Mouse (Mus musculus): Measurements from ENCODE around the gene G6pc. TPM values are rescaled to one million over a fixed set of nuclear protein-coding genes. Genes with fewer than 3 reads are reported as not detected.

Gene G6pc
- polyA plus RNA-seq, 1 experiment from 2014 or later = not detected

DNA sequence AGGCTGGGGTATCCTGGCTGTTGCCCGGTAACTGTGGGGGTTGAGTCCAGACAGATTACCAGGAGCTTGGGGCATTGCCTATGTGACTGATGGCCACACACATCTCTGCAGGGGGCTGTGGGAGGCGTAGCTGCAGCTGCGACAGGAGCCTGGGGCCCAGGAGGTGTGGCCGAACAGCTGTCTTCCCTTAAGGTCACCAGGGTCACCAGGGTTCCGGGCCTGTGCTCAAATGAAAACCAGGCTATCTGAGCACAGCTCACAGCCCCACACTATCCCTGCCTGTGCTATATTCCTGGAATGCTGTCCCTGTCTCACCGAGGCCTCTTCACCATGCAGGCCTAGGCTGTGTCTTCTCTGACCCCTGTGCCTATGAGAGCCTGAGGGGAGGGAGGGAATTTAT, 32.8 kb upstream of the G6pc start:
- no peak overlapping the region for H3K4me3 ChIP-seq (replicated peaks)
- H3K9ac ChIP-seq = no peak overlapping the region

GRCm38 (mm10) chr11:101335685-101336084, 31.7 kb upstream of the G6pc start:
- H3K27ac ChIP-seq (replicated peaks) = no peak overlapping the region
- no peaks in the 10 kb centered on the region for H3K9me3 ChIP-seq (replicated peaks)
- no peaks in the 10 kb centered on the region for H3K36me3 ChIP-seq (replicated peaks)
- no peak for ATAC-seq (ENCODE audit: insufficient read depth)
- no peak overlapping the region for H3K4me2 ChIP-seq
- 76% methylated on average over 9 of the region's 9 CpGs for WGBS (ENCODE audit: insufficient replicate concordance)
- H3K27me3 ChIP-seq = peaks cover 6% of the 10 kb centered on the region; the same call in 1 of the 2 replicates
- no peak overlapping the region for H3K4me3 ChIP-seq (replicated peaks)
- peaks cover 23% of the 10 kb centered on the region for H3K4me1 ChIP-seq (replicated peaks)
- H3K9ac ChIP-seq = no peak overlapping the region

More for the DNA sequence above, 32.8 kb upstream of the G6pc start:
- no peak for ATAC-seq (ENCODE audit: insufficient read depth)
- Histone ChIP-seq H3K9me3 (replicated peaks) (no peaks in the 10 kb centered on the region), H3K4me2 (no peak overlapping the region), H3K27ac (replicated peaks) (no peak overlapping the region), H3K36me3 (replicated peaks) (no peaks in the 10 kb centered on the region), H3K4me1 (replicated peaks) (peaks cover 23% of the 10 kb centered on the region), H3K27me3 (peaks cover 6% of the 10 kb centered on the region; the same call in 1 of the 2 replicates)
- 33% methylated on average over 6 of the region's 6 CpGs for WGBS (ENCODE audit: insufficient replicate concordance)

- 9% methylated on average over 9 of the region's 9 CpGs for WGBS (ENCODE audit: insufficient replicate concordance)
- no peak overlapping the region for H3K27ac ChIP-seq (replicated peaks)
- H3K9ac ChIP-seq = no peak overlapping the region
Observed at GRCm38 (mm10) chr11:101338123-101338760, 29.1 kb upstream of the G6pc start.

DNA sequence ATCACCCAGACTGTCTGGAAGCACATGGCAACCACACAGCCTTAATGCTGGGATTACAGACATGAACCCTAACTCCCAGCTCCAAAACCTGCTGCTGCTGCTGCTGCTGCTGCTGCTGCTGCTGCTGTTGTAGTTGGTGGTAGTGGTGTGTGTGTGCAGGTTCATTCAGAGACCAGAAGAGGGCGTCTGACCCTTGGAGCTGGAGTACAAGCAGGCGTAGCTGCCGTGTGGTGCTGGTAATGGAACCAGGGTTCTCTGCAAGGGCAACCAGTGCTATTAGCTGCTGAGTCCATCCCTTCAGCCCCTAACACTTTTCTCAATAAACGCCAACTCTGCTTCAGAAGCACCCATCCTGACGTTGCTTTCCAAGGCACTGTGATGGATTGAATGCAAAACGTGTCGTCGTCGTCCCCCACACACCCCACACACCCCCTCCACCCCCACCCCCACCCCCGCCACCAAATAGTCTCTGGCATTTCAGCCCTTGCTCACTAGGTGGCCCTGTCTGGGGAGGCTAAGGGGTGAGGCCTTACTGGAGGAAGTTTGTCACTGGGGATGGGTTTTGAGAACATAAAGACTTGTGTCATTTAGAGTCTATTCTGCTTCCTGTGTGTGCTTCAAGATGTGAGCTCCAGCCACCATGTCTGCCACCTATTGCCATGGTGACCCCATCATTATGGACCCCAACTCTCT, 20.1 kb upstream of the G6pc start:
- Histone ChIP-seq H3K9me3 (replicated peaks) (no peaks in the 10 kb centered on the region), H3K4me3 (replicated peaks) (no peak overlapping the region), H3K4me2 (no peak overlapping the region), H3K27ac (replicated peaks) (no peak overlapping the region), H3K27me3 (peaks cover 8% of the 10 kb centered on the region; the same call in 1 of the 2 replicates), H3K4me1 (replicated peaks) (no peaks in the 10 kb centered on the region), H3K36me3 (replicated peaks) (no peaks in the 10 kb centered on the region), H3K9ac (no peak overlapping the region)
- no peak for ATAC-seq (ENCODE audit: insufficient read depth)
- 70% methylated on average over 10 of the region's 10 CpGs for WGBS (ENCODE audit: insufficient replicate concordance)

More at GRCm38 (mm10) chr11:101338123-101338760, 29.1 kb upstream of the G6pc start:
- Histone ChIP-seq H3K4me3 (replicated peaks) (peak overlapping the region; percentile 22), H3K27me3 (peaks cover 6% of the 10 kb centered on the region; the same call in 1 of the 2 replicates), H3K36me3 (replicated peaks) (no peaks in the 10 kb centered on the region), H3K4me2 (peak overlapping the region; percentile 58), H3K9me3 (replicated peaks) (no peaks in the 10 kb centered on the region), H3K4me1 (replicated peaks) (peaks cover 23% of the 10 kb centered on the region)
- ATAC-seq (ENCODE audit: insufficient read depth) = peak; percentile 85

DNA sequence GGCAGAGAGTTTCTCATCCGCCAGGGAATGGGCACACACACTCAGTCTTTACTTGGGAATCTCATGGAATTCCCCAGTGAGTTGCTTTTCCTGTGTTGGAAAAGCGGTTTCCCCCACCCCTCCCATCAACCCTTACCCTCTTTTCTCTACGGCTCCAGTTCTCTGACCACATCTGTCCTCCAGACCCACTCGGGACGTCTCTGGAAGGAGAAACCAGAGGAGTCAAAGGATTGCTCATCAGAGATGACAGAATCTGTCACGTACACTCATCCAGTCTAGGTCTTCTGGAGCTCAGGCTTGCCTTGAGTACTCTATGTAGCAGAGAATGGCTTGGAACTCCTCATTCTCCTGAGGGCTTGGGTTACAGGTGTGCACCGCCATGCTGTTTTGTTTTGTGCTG, 18.6 kb upstream of the G6pc start:
- WGBS (ENCODE audit: insufficient replicate concordance) = 60% methylated on average over 7 of the region's 7 CpGs
- ATAC-seq (ENCODE audit: insufficient read depth) = no peak

GRCm38 (mm10) chr11:101349216-101349615, 18.1 kb upstream of the G6pc start:
- H3K9ac ChIP-seq = no peak overlapping the region
- 47% methylated on average over 3 of the region's 3 CpGs for WGBS (ENCODE audit: insufficient replicate concordance)
- H3K27me3 ChIP-seq = peaks cover 1% of the 10 kb centered on the region; the same call in 1 of the 2 replicates
- no peaks in the 10 kb centered on the region for H3K36me3 ChIP-seq (replicated peaks)
- H3K27ac ChIP-seq (replicated peaks) = no peak overlapping the region
- no peaks in the 10 kb centered on the region for H3K9me3 ChIP-seq (replicated peaks)
- H3K4me1 ChIP-seq (replicated peaks) = no peaks in the 10 kb centered on the region
- no peak for ATAC-seq (ENCODE audit: insufficient read depth)
- H3K4me2 ChIP-seq = no peak overlapping the region
- no peak overlapping the region for H3K4me3 ChIP-seq (replicated peaks)

More for the DNA sequence above, 18.6 kb upstream of the G6pc start:
- H3K4me3 ChIP-seq (replicated peaks) = no peak overlapping the region
- peaks cover 5% of the 10 kb centered on the region; the same call in 1 of the 2 replicates for H3K27me3 ChIP-seq
- H3K36me3 ChIP-seq (replicated peaks) = no peaks in the 10 kb centered on the region
- no peaks in the 10 kb centered on the region for H3K9me3 ChIP-seq (replicated peaks)
- no peak overlapping the region for H3K9ac ChIP-seq
- H3K4me1 ChIP-seq (replicated peaks) = no peaks in the 10 kb centered on the region
- no peak overlapping the region for H3K27ac ChIP-seq (replicated peaks)
- no peak overlapping the region for H3K4me2 ChIP-seq

DNA sequence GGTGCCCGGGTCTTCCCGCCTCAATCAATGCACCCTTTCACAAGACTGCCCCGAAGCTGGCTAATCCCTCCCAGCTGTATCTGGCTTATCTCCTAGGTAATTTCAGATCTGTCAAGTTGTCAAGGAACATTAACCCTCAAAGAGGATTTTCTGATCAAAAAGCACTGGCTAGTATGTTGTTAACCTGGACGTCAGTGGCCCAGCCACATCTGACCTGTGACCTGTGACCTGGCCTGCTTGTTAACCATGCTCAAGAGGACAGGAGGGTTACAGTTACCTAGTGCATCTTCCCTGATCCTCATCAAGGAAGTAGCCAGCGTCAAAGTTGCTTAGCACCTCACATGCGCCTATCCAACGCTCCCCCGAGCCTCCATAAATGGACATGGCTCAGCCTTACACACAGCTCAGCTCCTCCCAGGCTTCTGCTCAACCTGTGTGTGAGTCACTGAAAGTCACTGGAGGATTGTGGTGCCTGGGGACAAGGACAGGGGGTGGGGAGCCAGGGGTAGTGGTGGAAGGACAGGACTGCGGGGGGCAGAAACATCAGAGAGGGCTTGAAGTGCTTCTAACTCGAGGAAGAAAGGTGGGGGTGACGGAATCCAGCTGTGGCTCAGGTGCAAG, 16.2 kb upstream of the G6pc start:
- Histone ChIP-seq H3K9me3 (replicated peaks) (no peaks in the 10 kb centered on the region), H3K36me3 (replicated peaks) (no peaks in the 10 kb centered on the region), H3K27ac (replicated peaks) (no peak overlapping the region), H3K4me2 (no peak overlapping the region), H3K27me3 (no peaks in the 10 kb centered on the region; the same call in 1 of the 2 replicates), H3K4me3 (replicated peaks) (no peak overlapping the region), H3K4me1 (replicated peaks) (no peaks in the 10 kb centered on the region), H3K9ac (no peak overlapping the region)
- WGBS (ENCODE audit: insufficient replicate concordance) = 56% methylated on average over 11 of the region's 11 CpGs
- no peak for ATAC-seq (ENCODE audit: insufficient read depth)

DNA sequence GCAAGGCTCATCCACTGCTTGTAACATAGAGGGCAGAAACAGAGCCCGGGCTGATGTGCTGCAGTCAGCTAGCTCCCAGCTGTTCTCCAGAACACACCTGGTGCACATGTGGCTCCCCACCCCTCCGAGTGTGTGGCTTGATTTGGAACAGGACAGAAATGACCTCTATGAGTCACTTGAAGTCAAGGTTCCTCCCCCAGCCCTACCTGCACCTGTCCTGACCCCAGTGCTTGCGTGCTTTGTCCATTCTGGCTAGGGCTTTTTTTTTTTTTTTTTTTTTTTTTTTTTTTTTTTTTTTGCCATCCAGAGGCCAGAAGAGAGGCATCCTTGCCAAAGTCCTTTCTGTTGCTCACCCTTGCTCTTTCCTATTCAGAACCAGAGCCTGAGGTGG, 15.6 kb upstream of the G6pc start:
- no peak overlapping the region for H3K9ac ChIP-seq
- H3K9me3 ChIP-seq (replicated peaks) = no peaks in the 10 kb centered on the region
- no peaks in the 10 kb centered on the region; the same call in 1 of the 2 replicates for H3K27me3 ChIP-seq
- no peaks in the 10 kb centered on the region for H3K4me1 ChIP-seq (replicated peaks)
- no peak overlapping the region for H3K27ac ChIP-seq (replicated peaks)
- WGBS (ENCODE audit: insufficient replicate concordance) = 47% methylated on average over 3 of the region's 3 CpGs
- H3K4me2 ChIP-seq = no peak overlapping the region
- no peaks in the 10 kb centered on the region for H3K36me3 ChIP-seq (replicated peaks)
- ATAC-seq (ENCODE audit: insufficient read depth) = no peak
- H3K4me3 ChIP-seq (replicated peaks) = no peak overlapping the region

DNA sequence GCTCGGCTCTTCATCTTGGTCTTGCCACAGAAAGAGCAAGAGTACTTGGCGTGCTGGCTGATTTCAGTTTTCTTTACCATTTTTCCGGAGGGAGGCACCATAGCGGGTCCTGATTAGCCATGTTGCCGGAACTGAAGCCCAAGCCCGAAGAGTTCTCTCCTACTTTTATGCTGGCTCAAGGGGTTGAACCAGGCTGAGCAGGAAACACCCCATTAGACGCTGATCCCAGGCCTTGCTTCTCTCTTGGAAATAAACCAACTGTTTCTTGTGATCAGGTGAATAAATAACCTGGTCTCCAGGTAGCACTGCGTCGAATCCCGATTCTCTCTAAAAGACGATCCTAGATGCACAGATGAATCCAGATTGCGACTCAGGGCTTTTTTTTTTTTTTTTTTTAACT, 13.9 kb upstream of the G6pc start:
- no peaks in the 10 kb centered on the region for H3K4me1 ChIP-seq (replicated peaks)
- H3K27me3 ChIP-seq = no peaks in the 10 kb centered on the region; the same call in 1 of the 2 replicates
- no peak overlapping the region for H3K9ac ChIP-seq
- no peak overlapping the region for H3K4me3 ChIP-seq (replicated peaks)
- H3K36me3 ChIP-seq (replicated peaks) = no peaks in the 10 kb centered on the region
- H3K9me3 ChIP-seq (replicated peaks) = no peaks in the 10 kb centered on the region
- no peak overlapping the region for H3K4me2 ChIP-seq
- no peak overlapping the region for H3K27ac ChIP-seq (replicated peaks)
- ATAC-seq (ENCODE audit: insufficient read depth) = no peak
- WGBS (ENCODE audit: insufficient replicate concordance) = 78% methylated on average over 12 of the region's 12 CpGs

- Histone ChIP-seq H3K9me3 (replicated peaks) (no peaks in the 10 kb centered on the region), H3K4me3 (replicated peaks) (no peak overlapping the region), H3K9ac (no peak overlapping the region), H3K4me1 (replicated peaks) (no peaks in the 10 kb centered on the region), H3K36me3 (replicated peaks) (no peaks in the 10 kb centered on the region), H3K27me3 (no peaks in the 10 kb centered on the region; the same call in 1 of the 2 replicates), H3K27ac (replicated peaks) (no peak overlapping the region), H3K4me2 (no peak overlapping the region)
- ATAC-seq (ENCODE audit: insufficient read depth) = no peak
- WGBS (ENCODE audit: insufficient replicate concordance) = 66% methylated on average over 5 of the region's 5 CpGs
Observed at GRCm38 (mm10) chr11:101354438-101355010, 12.8 kb upstream of the G6pc start.

GRCm38 (mm10) chr11:101355916-101356315, 11.4 kb upstream of the G6pc start:
- 66% methylated on average over 2 of the region's 2 CpGs for WGBS (ENCODE audit: insufficient replicate concordance)
- no peaks in the 10 kb centered on the region for H3K27me3 ChIP-seq
- H3K4me3 ChIP-seq (replicated peaks) = no peak overlapping the region
- H3K9me3 ChIP-seq (replicated peaks) = no peaks in the 10 kb centered on the region
- no peak overlapping the region for H3K4me2 ChIP-seq
- H3K4me1 ChIP-seq (replicated peaks) = peaks cover 10% of the 10 kb centered on the region
- no peak overlapping the region for H3K9ac ChIP-seq
- ATAC-seq (ENCODE audit: insufficient read depth) = no peak
- no peaks in the 10 kb centered on the region for H3K36me3 ChIP-seq (replicated peaks)
- H3K27ac ChIP-seq (replicated peaks) = no peak overlapping the region; the same call in 1 of the 2 replicates
